Mouse (Mus musculus) liver, embryonic 11.5 days (tissue): ENCODE results near the gene Adamts17. TPM values are rescaled to one million over a fixed set of nuclear protein-coding genes. Genes with fewer than 3 reads are reported as not detected.

Experiments
- ATAC-seq: fragments of 200-750 bp; cut with Nextera tagmentation; replicated peaks from 2 replicates; pipeline ENCODE4 v1.8.0; 2017; ENCODE audit warnings: moderate number of reproducible peaks, mild to moderate bottlenecking, moderate TSS enrichment, moderate library complexity; ENCODE audit not compliant: low FRiP score
- DNase-seq: peaks from one replicate; pipeline ENCODE4 v3.0.0-alpha.2; 2017; ENCODE audit warnings: low spot score
- H3K27ac ChIP-seq: fragments of 300-500 bp; sonication (generic); 2 replicates; pipeline ENCODE4 v1.5.1; 2014; ENCODE audit warnings: mild to moderate bottlenecking, low read depth, low read length, control low read depth
- H3K27me3 ChIP-seq: fragments of 300-500 bp; sonication (generic); replicated peaks from 2 replicates; pipeline ENCODE4 v1.6.1; 2014; ENCODE audit warnings: low read length, mixed read lengths; ENCODE audit not compliant: control insufficient read depth, insufficient read depth
- H3K36me3 ChIP-seq: fragments of 300-500 bp; sonication (generic); 2 replicates; pipeline ENCODE4 v1.6.1; 2014; ENCODE audit warnings: mild to moderate bottlenecking, low read length, moderate library complexity, mixed read lengths; ENCODE audit not compliant: control insufficient read depth, insufficient read depth
- H3K4me1 ChIP-seq: fragments of 300-500 bp; sonication (generic); replicated peaks from 2 replicates; pipeline ENCODE4 v1.6.1; 2014; ENCODE audit warnings: low read length, mixed read lengths; ENCODE audit not compliant: control insufficient read depth, insufficient read depth
- H3K4me2 ChIP-seq: fragments of 300-500 bp; sonication (generic); 2 replicates; pipeline ENCODE4 v1.6.1; 2014; ENCODE audit warnings: mild to moderate bottlenecking, control low read depth, moderate library complexity
- H3K4me3 ChIP-seq: fragments of 300-500 bp; sonication (generic); 2 replicates; pipeline ENCODE4 v1.5.1; 2014; ENCODE audit warnings: low read depth, low read length, control low read depth
- H3K9ac ChIP-seq: fragments of 300-500 bp; sonication (generic); 2 replicates; pipeline ENCODE4 v1.6.1; 2014; ENCODE audit warnings: low read depth, low read length, control low read depth
- H3K9me3 ChIP-seq: fragments of 300-500 bp; sonication (generic); 2 replicates; pipeline ENCODE4 v1.6.1; 2016; ENCODE audit warnings: low read length, inconsistent platforms, mixed read lengths; ENCODE audit not compliant: control insufficient read depth
- WGBS: fragments of 180-500 bp; shearing (Covaris S2); extraction: QIAGEN DNeasy Blood & Tissue Kit; methylation state at CpG from one replicate; pipeline ENCODE4 v1.1.7; 2014; 5-methylcytosine and 5-hydroxymethylcytosine counted together
- polyA plus RNA-seq: library from polyadenylated mRNA; unstranded; fragments of >200 nt; fragmentation: Nextera tagmentation; extraction: Ambion mirVana; gene quantifications from 2 replicates; pipeline ENCODE4 v1.2.1, GENCODE M21; 2014

Adamts17 gene
- polyA plus RNA-seq, 1 experiment from 2014 or later: 1.5 TPM

- ATAC-seq (no peak), DNase-seq (no peak)
- Histone ChIP-seq H3K36me3 (no peaks in the 10 kb centered on the region), H3K4me1 (no peaks in the 10 kb centered on the region), H3K27me3 (no peaks in the 10 kb centered on the region), H3K4me2 (no peak overlapping the region), H3K27ac (no peak overlapping the region), H3K9me3 (no peaks in the 10 kb centered on the region), H3K4me3 (no peak overlapping the region), H3K9ac (no peak overlapping the region)
- WGBS: 84% methylated on average over 12 of the region's 12 CpGs
Measured at GRCm38 (mm10) chr7:67110551-67111159, 271.1 kb downstream of the Adamts17 start.

GRCm38 (mm10) chr7:67112495-67113216, 273.1 kb downstream of the Adamts17 start:
- ATAC-seq (no peak), DNase-seq (no peak)
- Histone ChIP-seq H3K9me3 (no peaks in the 10 kb centered on the region), H3K9ac (no peak overlapping the region), H3K4me1 (no peaks in the 10 kb centered on the region), H3K36me3 (no peaks in the 10 kb centered on the region), H3K27ac (no peak overlapping the region), H3K27me3 (no peaks in the 10 kb centered on the region), H3K4me2 (no peak overlapping the region), H3K4me3 (no peak overlapping the region)
- 63% methylated on average over 14 of the region's 14 CpGs for WGBS

- DNase-seq (no peak), ATAC-seq (no peak)
- no peak overlapping the region for H3K4me2 ChIP-seq
- no peak overlapping the region for H3K4me3 ChIP-seq
- no peak overlapping the region for H3K9ac ChIP-seq
- no peak overlapping the region for H3K27ac ChIP-seq
- WGBS: 91% methylated on average over 3 of the region's 3 CpGs
- no peaks in the 10 kb centered on the region for H3K4me1 ChIP-seq
- H3K36me3 ChIP-seq: no peaks in the 10 kb centered on the region
- H3K9me3 ChIP-seq: no peaks in the 10 kb centered on the region
- H3K27me3 ChIP-seq: no peaks in the 10 kb centered on the region
Measured at GRCm38 (mm10) chr7:67114056-67114455, 274.5 kb downstream of the Adamts17 start.

GRCm38 (mm10) chr7:67115056-67115455, 275.5 kb downstream of the Adamts17 start:
- H3K27ac ChIP-seq: no peak overlapping the region
- H3K36me3 ChIP-seq: no peaks in the 10 kb centered on the region
- H3K4me1 ChIP-seq: no peaks in the 10 kb centered on the region
- no peak overlapping the region for H3K9ac ChIP-seq
- no peak overlapping the region for H3K4me3 ChIP-seq
- H3K9me3 ChIP-seq: no peaks in the 10 kb centered on the region
- no peaks in the 10 kb centered on the region for H3K27me3 ChIP-seq
- no peak overlapping the region for H3K4me2 ChIP-seq
- DNase-seq (no peak), ATAC-seq (no peak)
- WGBS: 88% methylated on average over 3 of the region's 3 CpGs

GRCm38 (mm10) chr7:67135140-67135539, 295.6 kb downstream of the Adamts17 start:
- Histone ChIP-seq H3K4me3 (no peak overlapping the region), H3K9ac (no peak overlapping the region), H3K27me3 (no peaks in the 10 kb centered on the region), H3K9me3 (no peaks in the 10 kb centered on the region), H3K36me3 (no peaks in the 10 kb centered on the region), H3K4me2 (no peak overlapping the region), H3K4me1 (no peaks in the 10 kb centered on the region), H3K27ac (no peak overlapping the region)
- DNase-seq (no peak), ATAC-seq (no peak)
- 60% methylated on average over 2 of the region's 2 CpGs for WGBS

GRCm38 (mm10) chr7:67142347-67143015, 302.9 kb downstream of the Adamts17 start:
- Histone ChIP-seq H3K4me2 (no peak overlapping the region), H3K36me3 (no peaks in the 10 kb centered on the region), H3K9ac (no peak overlapping the region), H3K4me3 (no peak overlapping the region), H3K4me1 (no peaks in the 10 kb centered on the region; the same call in 1 of the 2 replicates), H3K9me3 (no peaks in the 10 kb centered on the region), H3K27ac (no peak overlapping the region), H3K27me3 (no peaks in the 10 kb centered on the region)
- 25% methylated on average over 11 of the region's 11 CpGs for WGBS
- no peak for DNase-seq
- no peak for ATAC-seq

GRCm38 (mm10) chr7:67145748-67146147, 306.2 kb downstream of the Adamts17 start:
- Histone ChIP-seq H3K4me1 (no peaks in the 10 kb centered on the region; the same call in 1 of the 2 replicates), H3K27me3 (no peaks in the 10 kb centered on the region), H3K4me3 (no peak overlapping the region), H3K4me2 (no peak overlapping the region), H3K9ac (no peak overlapping the region), H3K36me3 (no peaks in the 10 kb centered on the region), H3K9me3 (no peaks in the 10 kb centered on the region), H3K27ac (no peak overlapping the region)
- no peak for DNase-seq
- 73% methylated on average over 7 of the region's 7 CpGs for WGBS
- ATAC-seq: no peak

GRCm38 (mm10) chr7:67146151-67146550, 306.6 kb downstream of the Adamts17 start:
- Histone ChIP-seq H3K4me1 (no peaks in the 10 kb centered on the region; the same call in 1 of the 2 replicates), H3K9ac (no peak overlapping the region), H3K27me3 (no peaks in the 10 kb centered on the region), H3K36me3 (no peaks in the 10 kb centered on the region), H3K27ac (no peak overlapping the region), H3K4me2 (no peak overlapping the region), H3K4me3 (no peak overlapping the region), H3K9me3 (no peaks in the 10 kb centered on the region)
- DNase-seq (no peak), ATAC-seq (no peak)
- 72% methylated on average over 6 of the region's 6 CpGs for WGBS
